Mouse (Mus musculus) NIH3T3 (cell line): ENCODE results near the gene Gcm1.

ENCODE experiments used
- DNase-seq: peaks from one replicate; pipeline ENCODE4 v3.0.0-alpha.2; 2012; ENCODE audit warnings: low read depth

Gcm1 gene

GRCm38 (mm10) chr9:78051677-78052076 is at the start of gene Gcm1:
Gene Gcm1 (plus strand): TSS chr9:78051924.
- DNase-seq = no peak

- DNase-seq = peak; percentile 38
These were observed 48.4 kb upstream of the Gcm1 start for GRCm38 (mm10) chr9:78003278-78003677.

DNA sequence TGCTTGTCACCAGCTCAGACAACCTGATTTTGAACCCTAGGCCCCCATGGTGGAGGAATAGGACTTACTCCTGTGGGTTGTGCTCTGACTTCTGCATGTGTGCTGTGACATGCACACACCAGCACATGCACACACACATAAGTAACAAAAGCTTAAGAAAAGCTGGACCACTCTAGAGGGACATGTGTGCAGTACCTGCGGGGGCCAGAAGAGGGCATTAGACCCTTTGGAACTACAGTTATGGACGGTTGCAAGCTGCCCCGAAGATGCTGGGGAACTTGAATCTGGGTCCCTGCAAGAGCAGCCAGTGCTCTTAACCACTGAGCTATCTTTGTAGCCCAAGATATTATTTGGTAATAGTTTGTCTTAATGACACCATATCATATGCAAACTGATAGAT is 46.2 kb upstream of the Gcm1 start:
- peak; percentile 38 for DNase-seq

GRCm38 (mm10) chr9:78006209-78007001 is 45.3 kb upstream of the Gcm1 start:
- DNase-seq = peak; percentile 87

GRCm38 (mm10) chr9:78009382-78009781 is 42.3 kb upstream of the Gcm1 start:
- no peak for DNase-seq

- DNase-seq = no peak
These were observed 41.5 kb upstream of the Gcm1 start for GRCm38 (mm10) chr9:78010187-78010586.

DNA sequence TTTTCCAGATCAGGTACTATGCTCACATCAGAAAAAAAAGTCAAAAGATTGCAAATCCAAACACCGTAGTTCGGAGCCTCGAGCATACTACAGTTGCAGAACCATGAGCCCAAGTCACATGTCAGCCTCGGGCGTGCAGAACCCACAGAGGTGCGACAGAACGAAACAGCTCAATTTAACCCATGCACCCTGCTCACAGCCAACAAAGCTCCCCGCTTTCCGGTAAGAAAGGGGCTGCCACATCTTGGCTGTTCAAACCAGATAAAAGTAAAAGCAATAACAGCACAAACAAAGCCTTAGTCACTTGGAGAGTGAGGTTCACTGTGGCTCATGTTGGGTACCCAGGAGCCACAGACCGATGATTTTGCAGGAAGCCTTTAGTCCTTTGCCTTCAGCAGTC is 41.0 kb upstream of the Gcm1 start:
- DNase-seq = no peak

- peak; percentile 69 for DNase-seq
These were observed 39.7 kb upstream of the Gcm1 start for GRCm38 (mm10) chr9:78012066-78012465.

GRCm38 (mm10) chr9:78012681-78013080 is 39.0 kb upstream of the Gcm1 start:
- DNase-seq = peak; percentile 62

GRCm38 (mm10) chr9:78013813-78014212 is 37.9 kb upstream of the Gcm1 start:
- DNase-seq = no peak

DNA sequence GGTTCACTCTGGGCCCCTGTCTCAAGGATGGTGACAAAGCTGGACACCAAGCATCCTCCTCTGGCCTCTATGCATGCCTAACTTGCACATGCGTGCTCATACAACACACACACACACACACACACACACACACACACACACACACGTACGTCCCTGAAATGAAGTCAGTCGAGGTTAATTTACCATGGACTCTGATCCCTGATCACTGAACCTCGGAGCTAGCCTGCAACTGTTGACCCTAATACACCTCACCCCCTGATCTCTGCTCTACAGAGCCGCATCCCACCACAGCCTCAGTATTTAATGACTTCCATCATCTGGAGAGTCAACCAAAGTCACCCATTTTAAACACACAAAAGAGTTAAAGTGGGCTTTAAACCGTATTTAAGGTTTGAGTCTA is 35.9 kb upstream of the Gcm1 start:
- DNase-seq = no peak

GRCm38 (mm10) chr9:78016288-78016687 is 35.4 kb upstream of the Gcm1 start:
- no peak for DNase-seq

- peak; percentile 51 for DNase-seq
These were observed 30.5 kb upstream of the Gcm1 start for GRCm38 (mm10) chr9:78021256-78021655.

DNA sequence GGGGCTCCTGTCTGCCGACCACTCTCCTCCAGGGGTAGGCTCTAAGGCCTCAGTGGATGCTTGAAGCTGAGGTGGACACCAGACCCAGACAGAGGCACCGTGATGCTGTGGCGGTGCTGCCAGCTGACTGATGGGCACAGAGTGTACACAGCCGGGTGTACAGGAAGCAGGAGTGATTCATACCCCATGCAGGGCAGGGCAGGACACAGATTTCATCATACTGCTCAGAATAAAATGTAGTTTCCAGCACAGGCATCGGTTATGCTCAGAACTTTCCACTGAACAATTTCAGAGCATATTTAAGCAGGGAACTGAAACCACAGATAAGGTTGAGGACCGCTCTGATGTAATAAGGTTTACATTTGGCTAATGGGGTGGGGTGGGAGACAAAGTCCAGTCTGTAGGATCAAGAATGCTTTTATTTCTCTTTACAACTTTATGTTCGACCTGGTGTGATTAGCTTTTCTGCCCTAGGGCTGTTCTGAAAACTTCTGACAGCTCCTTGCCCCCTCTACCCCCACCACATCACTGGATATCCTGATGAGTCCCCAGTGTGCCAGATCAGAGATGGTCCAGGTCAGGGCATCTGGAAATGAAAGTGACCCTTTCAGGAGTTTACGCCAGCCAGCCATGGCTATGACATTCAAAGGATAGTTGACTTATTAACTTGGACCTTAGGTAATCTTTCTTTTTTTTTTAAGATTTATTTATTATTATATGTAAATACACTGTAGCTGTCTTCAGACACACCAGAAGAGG is 29.4 kb upstream of the Gcm1 start:
- peak; percentile 78 for DNase-seq

DNA sequence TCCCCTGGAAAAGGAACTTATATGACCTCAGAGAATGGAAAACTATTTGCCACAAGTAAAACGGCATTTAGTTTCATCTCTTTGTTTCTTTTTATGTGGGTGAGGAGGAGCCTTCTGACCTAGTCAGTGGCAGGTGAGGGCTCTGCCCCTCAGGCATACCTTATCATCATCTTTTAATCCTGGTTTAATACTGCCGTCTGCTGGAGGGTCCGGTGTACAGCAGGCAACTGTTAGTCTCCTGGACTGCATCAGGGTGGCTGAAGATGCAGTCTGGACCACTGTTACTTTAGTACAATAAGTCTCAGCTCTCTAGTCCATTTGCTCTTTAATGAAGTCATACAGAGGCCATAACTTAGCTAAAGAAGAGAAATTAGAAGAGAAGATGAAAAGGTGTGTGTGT is 26.9 kb upstream of the Gcm1 start:
- DNase-seq = peak; percentile 78

- DNase-seq = no peak
These were observed 24.6 kb upstream of the Gcm1 start for GRCm38 (mm10) chr9:78027099-78027498.

GRCm38 (mm10) chr9:78030835-78031456 is 20.8 kb upstream of the Gcm1 start:
- DNase-seq = no peak

DNA sequence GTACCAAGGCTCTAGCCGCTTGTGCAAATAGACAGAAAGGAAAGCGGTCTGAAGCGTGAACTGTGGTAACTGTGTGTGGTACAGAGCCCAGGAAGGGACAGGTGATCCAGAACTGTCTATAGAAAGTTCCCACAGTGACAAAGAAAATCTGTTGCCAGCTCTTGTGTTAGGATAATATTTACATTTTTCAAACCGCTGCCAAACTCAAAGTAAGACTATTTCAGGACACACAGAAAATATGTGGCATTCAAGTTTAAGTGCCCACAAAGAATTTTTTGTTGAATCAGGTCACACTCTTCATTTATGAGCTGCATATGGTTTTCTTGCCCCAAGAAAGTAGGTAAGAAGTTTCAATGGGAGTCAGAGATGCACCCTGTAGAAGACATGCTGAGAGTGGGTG is 18.8 kb upstream of the Gcm1 start:
- no peak for DNase-seq

- peak; percentile 27 for DNase-seq
These were observed 16.4 kb upstream of the Gcm1 start for GRCm38 (mm10) chr9:78035296-78035695.

DNA sequence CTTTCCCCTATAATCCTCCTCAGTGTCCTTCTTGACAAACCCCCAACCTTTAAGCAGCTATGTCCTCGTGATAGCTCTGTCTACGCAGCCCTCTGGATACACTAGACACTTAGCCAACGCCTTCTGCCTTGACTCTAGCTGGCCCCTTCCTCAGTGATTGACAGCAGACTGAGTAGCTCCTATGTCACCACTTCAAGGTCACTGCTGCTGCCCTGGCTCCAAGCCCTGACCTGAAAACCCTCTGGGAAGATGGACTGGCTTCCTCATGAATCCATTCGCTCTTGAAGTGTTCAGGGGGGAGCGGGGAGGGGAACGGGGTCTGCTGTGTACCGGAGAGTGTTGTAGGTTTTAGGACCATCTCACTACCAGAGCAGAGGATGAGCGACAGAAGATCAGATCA is 15.9 kb upstream of the Gcm1 start:
- DNase-seq = no peak

DNA sequence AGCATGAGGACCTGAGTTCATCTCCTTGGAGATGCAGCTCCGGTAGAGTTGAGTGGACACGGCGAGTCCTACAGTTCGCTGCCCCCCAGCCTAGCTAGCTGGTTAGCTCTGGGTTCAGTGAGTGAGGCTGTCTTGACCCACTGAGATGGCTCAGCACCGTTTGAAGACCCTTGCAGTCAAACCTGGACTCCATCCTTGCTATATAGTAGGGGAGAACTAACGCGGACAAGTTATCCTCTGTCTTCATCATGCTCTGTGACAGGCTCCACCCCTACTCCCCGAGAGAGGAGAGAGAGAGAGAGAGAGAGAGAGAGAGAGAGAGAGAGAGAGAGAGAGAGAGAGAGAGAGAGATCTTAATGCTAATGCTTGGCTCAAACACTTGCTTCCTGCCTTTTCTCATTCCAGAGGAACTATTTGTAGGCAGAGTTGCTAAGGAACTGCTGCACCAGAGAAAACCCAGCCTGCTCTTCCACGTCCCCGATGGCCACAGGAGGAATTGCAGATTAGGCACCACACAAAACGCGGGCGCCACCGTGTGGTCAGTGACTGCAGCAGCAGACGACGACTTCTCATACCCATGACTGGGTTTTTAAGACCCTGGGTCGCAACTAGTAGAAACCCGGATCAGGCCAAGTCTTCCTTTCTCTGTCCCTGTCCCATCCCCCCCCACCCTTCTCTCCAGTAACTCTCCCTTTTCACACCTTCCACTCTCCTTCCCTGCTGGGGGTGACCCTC is 12.8 kb upstream of the Gcm1 start:
- DNase-seq = peak; percentile 92

DNA sequence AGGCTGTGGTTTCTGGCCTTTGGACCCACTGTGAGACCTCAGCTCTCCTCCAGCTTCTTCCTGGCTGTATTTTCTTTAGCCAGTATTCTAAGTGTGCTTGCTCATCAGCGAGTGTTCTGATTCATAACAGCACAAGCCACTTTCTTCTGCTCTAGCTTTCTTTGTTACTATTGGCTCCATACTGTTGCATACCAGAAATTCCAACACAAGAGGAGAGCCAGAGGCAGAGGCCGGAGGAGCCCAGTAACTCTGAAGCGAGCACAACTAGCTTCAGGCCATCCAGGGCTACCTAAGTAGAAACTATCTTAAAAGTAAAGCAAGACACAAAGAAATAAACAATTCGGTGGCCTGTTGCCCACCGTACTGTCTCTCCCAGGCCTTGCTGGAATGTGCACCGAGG is 6.6 kb upstream of the Gcm1 start:
- DNase-seq = peak; percentile 72
